Mouse (Mus musculus) erythroblast, adult 5-6 weeks (primary cell): Measurements from ENCODE around the gene Rps25. TPM values are rescaled to one million over a fixed set of nuclear protein-coding genes. Genes with fewer than 3 reads are reported as not detected.
A peak's percentile ranks its signal among the peaks of the same experiment; 100 is the strongest.
"Not testable (repeated sequence)": the region's sequence is repeated elsewhere in the genome, so short reads cannot be mapped to it uniquely, and the experiment has no call there.

Experiments used
- ATAC-seq: replicated peaks from 2 replicates; pipeline ENCODE4 v1.8.0; 2016; ENCODE audit warnings: moderate number of reproducible peaks, mild to moderate bottlenecking, moderate TSS enrichment, inconsistent platforms; ENCODE audit not compliant: poor library complexity, low FRiP score, severe bottlenecking
- total RNA-seq, 2 experiments: library from RNA; stranded (forward) in 1 of 2; stranded (reverse) in 1 of 2; fragments of 150-400 nt in 1 of 2; fragments of 200-764, 138-1000 nt in 1 of 2; gene quantifications; 2 replicates each; pipeline versions ENCODE4 v1.2.3 to v1.2.4; 2015 to 2017; ENCODE audit warnings: low replicate concordance in 2 of 2

Rps25 gene
- total RNA-seq, 2 experiments from 2014 or later = 277 to 639 TPM

GRCm38 (mm10) chr9:44399114-44399794 lies 7.7 kb upstream of the Rps25 start:
- ATAC-seq = no peak

- no peak for ATAC-seq
Observed at GRCm38 (mm10) chr9:44399795-44400114, 7.2 kb upstream of the Rps25 start.

GRCm38 (mm10) chr9:44401081-44401480 lies 5.9 kb upstream of the Rps25 start:
- no peak for ATAC-seq

- no peak for ATAC-seq
Observed at GRCm38 (mm10) chr9:44405011-44405410, 1.9 kb upstream of the Rps25 start.

GRCm38 (mm10) chr9:44407752-44408097 lies 786 bp downstream of the Rps25 start:
- ATAC-seq = peak; percentile 66

- ATAC-seq = not testable (repeated sequence)
Observed at GRCm38 (mm10) chr9:44408693-44409092, 1.8 kb downstream of the Rps25 start.

- ATAC-seq = no peak
Observed at GRCm38 (mm10) chr9:44410647-44411336, 3.9 kb downstream of the Rps25 start.

- no peak for ATAC-seq
Observed at GRCm38 (mm10) chr9:44411601-44412130, 4.7 kb downstream of the Rps25 start.

- no peak for ATAC-seq
Observed at GRCm38 (mm10) chr9:44412306-44412705, 5.4 kb downstream of the Rps25 start.

GRCm38 (mm10) chr9:44412781-44413180 lies 5.8 kb downstream of the Rps25 start:
- ATAC-seq = no peak

- peak; percentile 65 for ATAC-seq
Observed at GRCm38 (mm10) chr9:44417156-44417891, 10.4 kb downstream of the Rps25 start.

- ATAC-seq = peak; percentile 97
Observed at GRCm38 (mm10) chr9:44417892-44418363, 11.0 kb downstream of the Rps25 start.

- no peak for ATAC-seq
Observed at GRCm38 (mm10) chr9:44418519-44419385, 11.8 kb downstream of the Rps25 start, which contains the start of gene Ccdc84. Gene Ccdc84, minus strand, starts transcription at chr9:44418569.

GRCm38 (mm10) chr9:44419730-44420129 lies 12.8 kb downstream of the Rps25 start:
- not testable (repeated sequence) for ATAC-seq

- ATAC-seq = no peak
Observed at GRCm38 (mm10) chr9:44420280-44420898, 13.4 kb downstream of the Rps25 start.

GRCm38 (mm10) chr9:44423576-44423975 lies 16.6 kb downstream of the Rps25 start:
- ATAC-seq = no peak

- no peak for ATAC-seq
Observed at GRCm38 (mm10) chr9:44432577-44433185, 25.7 kb downstream of the Rps25 start.

GRCm38 (mm10) chr9:44435747-44436146 lies 28.8 kb downstream of the Rps25 start:
- no peak for ATAC-seq

- no peak for ATAC-seq
Observed at GRCm38 (mm10) chr9:44440961-44441360, 34.0 kb downstream of the Rps25 start, which contains the start of gene Foxr1. Gene Foxr1, minus strand, starts transcription at chr9:44441136.
